ENCODE assay signal across 8 mouse cellular contexts in genomic region chr13:107955327-107956110, GRCm38 (mm10).
DNase-seq lines count a peak whose midpoint lies in the region; ATAC-seq and TF ChIP-seq lines count a peak whose summit lies in the region.

No protein-coding gene starts in this region.

- peak; percentile 59 to 72 for DNase-seq in adrenal gland, adult (ENCODE audit: inconsistent age in 2 of 2, low spot score in 1 of 2)
- no peak for DNase-seq in adrenal gland, adult 18-20 months (ENCODE audit: low spot score in 2 of 2)
- peak; percentile 5 for DNase-seq in c-Kit-positive CD71-positive TER-119-positive erythroid progenitor cells, embryonic 14.5 days (ENCODE audit: low spot score)
- peak; percentile 17 for DNase-seq in liver, embryonic 13.5 days
- DNase-seq in right cerebral cortex, adult 18-20 months, result no peak
- DNase-seq in frontal cortex, postnatal 10 days (ENCODE audit: low spot score in 2 of 2), result no peak

- H3K9ac ChIP-seq in hindbrain, embryonic 15.5 days, result no peak overlapping the region
- no peak overlapping the region for H3K9ac ChIP-seq in liver, embryonic 13.5 days

- no peak overlapping the region for H3K27ac ChIP-seq in hindbrain, embryonic 15.5 days (replicated peaks)
- H3K27ac ChIP-seq in liver, embryonic 13.5 days, result no peak overlapping the region
- no peak overlapping the region for H3K27ac ChIP-seq in testis, adult 2 months (ENCODE audit: control insufficient read depth, insufficient read depth, low read depth, low read length)

- no peak for TF ChIP-seq POLR2A in testis, adult 2 months (IDR thresholded peaks at IDR 0.05; ENCODE audit: control insufficient read depth, low read depth, low read length)

- H3K4me1 ChIP-seq in hindbrain, embryonic 15.5 days (replicated peaks), result peaks cover 18% of the 10 kb centered on the region
- peaks cover 16% of the 10 kb centered on the region for H3K4me1 ChIP-seq in liver, embryonic 13.5 days (replicated peaks)
- peaks cover 6% of the 10 kb centered on the region for H3K4me1 ChIP-seq in testis, adult 2 months (ENCODE audit: control insufficient read depth, insufficient read depth, low read length)

- no peaks in the 10 kb centered on the region for H3K9me3 ChIP-seq in hindbrain, embryonic 15.5 days
- H3K9me3 ChIP-seq in liver, embryonic 13.5 days (replicated peaks), result no peaks in the 10 kb centered on the region

- H3K36me3 ChIP-seq in hindbrain, embryonic 15.5 days, result no peaks in the 10 kb centered on the region
- H3K36me3 ChIP-seq in liver, embryonic 13.5 days, result no peaks in the 10 kb centered on the region
- no peaks in the 10 kb centered on the region for H3K36me3 ChIP-seq in testis, adult 2 months (ENCODE audit: control insufficient read depth, insufficient read depth, low read length)

- H3K4me3 ChIP-seq in hindbrain, embryonic 15.5 days, result no peak overlapping the region
- no peak overlapping the region for H3K4me3 ChIP-seq in liver, embryonic 13.5 days (replicated peaks)
- H3K4me3 ChIP-seq in testis, adult 2 months (ENCODE audit: control insufficient read depth, low read depth, low read length), result peak overlapping the region; percentile 18; the same call in 1 of the 2 replicates

- ATAC-seq in hindbrain, embryonic 15.5 days (ENCODE audit: low FRiP score, low read depth), result peak; percentile 75; the same call in 1 of the 2 replicates
- ATAC-seq in liver, embryonic 13.5 days (ENCODE audit: low read depth), result peak; percentile 76

- peak overlapping the region; percentile 21 for H3K4me2 ChIP-seq in hindbrain, embryonic 15.5 days
- peak overlapping the region; percentile 23; the same call in 1 of the 2 replicates for H3K4me2 ChIP-seq in liver, embryonic 13.5 days

- H3K27me3 ChIP-seq in hindbrain, embryonic 15.5 days, result no peaks in the 10 kb centered on the region
- H3K27me3 ChIP-seq in liver, embryonic 13.5 days, result no peaks in the 10 kb centered on the region
- no peaks in the 10 kb centered on the region for H3K27me3 ChIP-seq in testis, adult 2 months (ENCODE audit: control insufficient read depth, insufficient read depth, low read length)

- TF ChIP-seq CTCF in testis, adult 2 months (IDR thresholded peaks at IDR 0.05; ENCODE audit: control insufficient read depth, insufficient read depth, insufficient replicate concordance, low read depth, low read length), result no peak

- WGBS in hindbrain, embryonic 15.5 days, result 6% methylated on average over 14 of the region's 18 CpGs
- WGBS in liver, embryonic 13.5 days (ENCODE audit: insufficient replicate concordance), result 13% methylated on average over 16 of the region's 18 CpGs

Comparison
In these comparisons a context has a peak if more than half of its experiments do, and no peak if none do; other contexts are left out.
1. DNase-seq: peak in adrenal gland, adult (2 of 2), c-Kit-positive CD71-positive TER-119-positive erythroid progenitor cells, embryonic 14.5 days (single experiment) and liver, embryonic 13.5 days (single experiment); none in adrenal gland, adult 18-20 months (0 of 2), right cerebral cortex, adult 18-20 months (single experiment) and frontal cortex, postnatal 10 days (0 of 2).